Mouse (Mus musculus) heart, adult 8-10 months (tissue): Measurements from ENCODE around the gene Dab1. TPM values are rescaled to one million over a fixed set of nuclear protein-coding genes. Genes with fewer than 3 reads are reported as not detected.

Experiments
- DNase-seq: peaks from one replicate; pipeline ENCODE4 v3.0.0; 2022; ENCODE audit warnings: low spot score
- total RNA-seq, 4 experiments: library from RNA; stranded (reverse); gene quantifications; 2 replicates each; pipeline ENCODE4 v1.2.4; 2022

Gene Dab1
- total RNA-seq, 4 experiments from 2014 or later: 0.05 to 0.09 TPM; not detected in 2

DNA sequence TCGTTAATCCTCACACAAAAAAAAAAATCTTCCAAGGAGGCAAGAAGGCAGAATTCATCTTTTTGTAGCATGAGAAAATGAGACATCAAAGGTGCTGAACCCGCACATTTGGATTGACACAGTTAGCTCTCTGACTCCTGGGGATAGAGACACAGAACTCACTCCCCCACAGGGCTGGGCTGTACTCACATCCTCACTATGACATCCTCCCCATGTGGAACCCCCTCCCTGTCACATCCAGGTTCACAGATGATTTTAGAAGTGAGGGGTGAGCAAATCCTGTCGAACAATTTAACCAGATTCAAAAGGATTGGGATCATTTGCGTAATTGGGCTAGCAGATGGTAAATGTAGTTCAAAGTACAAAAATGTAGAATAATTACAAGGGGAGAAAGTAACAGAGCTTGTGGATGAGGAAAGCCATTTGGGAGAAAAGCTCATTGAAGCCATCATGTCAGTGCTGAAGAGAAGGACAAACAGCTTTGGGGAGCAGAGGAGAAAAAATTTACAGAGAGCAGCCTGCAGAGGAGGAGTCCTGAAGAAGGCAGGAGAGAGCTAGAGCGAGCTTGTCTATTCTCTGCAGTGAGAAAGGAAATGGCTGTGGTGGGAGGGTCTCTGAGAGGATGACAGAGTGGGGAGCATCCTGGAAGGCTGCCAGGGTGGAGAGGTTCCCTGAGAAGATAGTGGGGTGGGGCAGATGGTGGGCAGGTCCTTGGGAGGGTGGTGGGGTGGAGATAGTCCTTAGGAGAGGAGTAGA lies 890.2 kb downstream of the Dab1 start:
- DNase-seq: no peak

DNA sequence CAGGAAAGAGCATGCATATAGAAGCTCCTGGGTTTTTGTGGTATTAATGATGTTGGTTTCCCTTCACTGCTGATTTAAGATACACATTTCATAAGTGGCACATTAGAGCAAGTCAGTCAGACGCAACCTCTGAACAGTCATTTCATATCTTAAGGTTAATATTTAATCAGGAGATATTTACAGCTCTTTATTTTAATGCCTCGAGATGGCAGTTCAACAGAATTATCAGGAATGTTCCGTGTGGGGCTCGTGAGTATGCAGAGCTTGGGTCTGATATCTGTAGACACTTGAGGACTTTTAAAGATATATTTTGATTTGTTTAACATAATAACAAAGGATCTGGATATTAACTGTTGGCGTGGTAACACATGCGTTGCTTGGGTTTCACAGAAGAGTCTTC lies 892.7 kb downstream of the Dab1 start:
- DNase-seq: no peak

DNA sequence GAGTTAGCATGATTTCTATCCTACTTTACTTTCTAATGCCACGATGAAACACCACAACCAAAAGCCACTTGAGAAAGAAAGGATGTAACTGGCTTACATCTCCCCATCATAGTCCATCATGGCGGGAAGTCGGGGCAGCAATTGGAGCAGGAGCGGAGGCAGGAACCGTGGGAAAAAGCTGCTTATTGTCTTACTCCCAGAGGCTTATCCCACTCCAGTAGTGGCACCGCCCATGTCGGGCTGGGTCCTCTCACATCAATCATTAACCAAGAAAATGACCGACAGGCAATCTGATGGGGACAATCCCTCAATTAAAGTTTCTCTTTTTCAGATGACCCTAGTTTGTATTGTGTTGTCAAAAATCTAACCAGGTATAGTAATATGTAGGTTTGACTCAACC lies 893.4 kb downstream of the Dab1 start:
- no peak for DNase-seq

DNA sequence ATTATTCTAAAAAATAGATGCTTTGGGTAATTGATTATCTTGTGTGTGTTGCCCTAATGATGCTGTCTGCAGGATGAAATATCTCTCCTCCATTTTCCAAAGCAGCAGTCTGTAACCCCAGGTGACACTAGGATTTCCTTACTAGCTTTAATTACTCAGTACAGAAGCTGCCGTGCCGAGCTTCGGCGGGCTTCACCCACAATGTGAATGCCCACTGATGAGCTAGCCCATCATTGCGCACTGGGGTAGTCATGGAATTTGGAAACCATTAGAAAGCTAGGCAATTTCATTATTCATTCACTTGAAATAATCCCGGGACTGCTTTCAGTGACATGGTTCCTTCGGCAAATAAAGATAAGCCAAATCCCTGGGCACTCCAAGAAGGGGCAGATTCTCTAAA lies 894.5 kb downstream of the Dab1 start:
- DNase-seq: no peak

DNA sequence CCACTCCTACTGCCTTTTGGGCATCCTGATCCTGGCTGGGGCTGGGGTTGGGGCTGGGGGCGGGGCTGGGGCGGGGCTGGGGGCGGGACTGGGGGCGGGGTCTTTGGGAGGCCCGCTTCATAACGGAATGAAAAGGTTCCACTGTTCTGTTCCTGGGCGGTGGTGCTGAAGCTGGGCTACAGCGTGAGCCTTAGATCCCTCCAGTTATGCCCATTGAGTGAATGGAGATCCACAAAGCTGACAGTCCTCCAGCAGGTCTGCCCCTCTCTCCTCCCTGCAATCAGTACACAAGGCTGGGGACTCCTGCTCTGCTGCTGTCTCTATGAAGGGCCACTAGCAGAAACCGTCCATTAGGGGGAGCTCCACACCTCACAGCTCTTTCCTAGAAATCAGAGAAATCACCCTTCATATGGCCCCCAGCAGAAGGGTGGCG lies 895.4 kb downstream of the Dab1 start:
- DNase-seq: no peak

DNA sequence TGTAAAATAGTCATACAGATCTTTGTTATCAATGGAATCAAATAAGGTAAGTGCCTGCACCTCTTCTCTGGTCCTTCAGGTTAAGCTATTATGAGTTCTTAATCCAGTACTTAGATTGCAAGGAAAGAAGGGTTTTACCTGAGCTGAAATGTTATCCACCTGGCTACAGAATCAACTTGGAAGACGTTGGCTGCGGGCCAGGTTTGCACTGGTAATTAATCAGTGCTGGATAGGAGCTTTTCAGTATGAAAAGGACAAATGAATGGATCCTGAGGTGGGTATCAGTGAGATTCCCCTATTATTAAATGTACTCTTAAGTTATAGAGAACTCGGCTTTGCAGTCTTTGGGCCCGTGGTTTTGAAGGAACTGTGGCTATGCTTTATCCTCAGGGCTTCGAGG lies 896.5 kb downstream of the Dab1 start:
- DNase-seq: no peak

DNA sequence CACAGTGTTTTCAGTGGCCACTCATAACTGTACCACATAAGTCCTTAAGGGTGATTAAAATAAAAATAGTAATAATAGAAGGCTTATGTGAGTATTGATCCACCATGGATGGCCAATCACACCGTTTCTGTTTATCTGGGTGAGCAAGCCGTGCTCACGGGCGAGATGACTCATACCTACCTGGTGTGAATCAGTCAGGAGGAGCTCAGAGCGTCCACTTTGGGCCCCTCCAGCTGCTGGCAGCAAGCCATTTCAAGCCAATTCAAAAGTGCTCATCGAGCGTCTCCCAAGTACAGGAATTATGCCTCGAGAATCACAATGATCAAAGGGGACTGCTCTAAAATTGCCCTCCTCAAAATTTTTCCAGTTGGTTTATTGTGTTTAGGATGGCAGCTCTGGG lies 903.2 kb downstream of the Dab1 start:
- no peak for DNase-seq

DNA sequence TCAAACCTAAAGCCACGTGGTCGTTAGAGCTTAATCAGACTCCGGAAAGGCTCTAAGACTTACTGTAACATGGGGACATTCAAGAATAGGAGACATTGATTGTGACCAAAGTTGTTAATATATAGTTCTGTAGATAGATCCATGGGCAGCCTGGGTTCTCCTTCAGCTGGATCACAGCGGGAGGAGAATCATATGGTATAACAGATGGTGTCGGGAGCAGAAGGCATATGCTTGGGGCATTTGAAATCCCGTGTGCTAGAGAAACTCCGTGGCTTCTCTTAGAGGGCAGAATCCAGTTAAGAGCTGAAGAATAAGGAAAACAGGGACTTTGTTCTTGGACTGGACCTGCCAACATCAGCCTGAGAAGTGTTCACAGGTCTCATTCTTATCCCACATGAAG lies 904.6 kb downstream of the Dab1 start:
- DNase-seq: no peak

DNA sequence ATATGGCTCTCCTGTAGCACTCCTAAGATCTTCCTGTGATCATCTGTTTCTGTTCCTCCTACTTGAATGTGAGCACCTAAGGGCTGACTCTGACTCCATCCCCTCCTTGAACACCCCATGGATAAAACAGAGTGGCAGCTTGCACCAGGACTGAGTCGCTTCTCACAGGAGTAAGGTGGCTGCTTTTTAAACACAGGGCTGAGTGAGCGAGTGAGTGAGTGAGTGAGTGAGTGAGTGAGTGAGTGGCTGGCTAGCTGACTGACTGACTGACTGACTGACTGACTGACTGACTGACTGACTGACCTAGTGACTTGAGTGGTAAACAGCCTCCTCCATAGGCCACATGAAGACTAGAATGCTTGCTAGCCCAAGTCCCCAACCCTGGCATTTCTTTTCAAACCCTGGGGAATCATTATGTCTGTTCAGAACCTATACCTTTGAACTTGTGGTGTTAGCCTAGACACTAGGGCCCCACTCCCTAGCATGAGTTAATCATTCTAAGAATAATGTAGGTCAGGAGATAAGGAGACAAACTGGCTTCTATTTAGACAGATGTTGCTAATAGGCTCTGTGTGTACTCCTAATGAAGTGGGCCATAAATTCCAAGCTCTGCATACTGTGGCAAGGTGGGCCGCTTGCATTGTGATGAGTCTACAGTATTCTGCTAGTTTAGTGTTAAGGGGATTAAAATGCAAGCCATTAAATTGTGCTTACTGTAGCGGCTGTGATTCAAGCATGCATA lies 910.9 kb downstream of the Dab1 start:
- DNase-seq: no peak

DNA sequence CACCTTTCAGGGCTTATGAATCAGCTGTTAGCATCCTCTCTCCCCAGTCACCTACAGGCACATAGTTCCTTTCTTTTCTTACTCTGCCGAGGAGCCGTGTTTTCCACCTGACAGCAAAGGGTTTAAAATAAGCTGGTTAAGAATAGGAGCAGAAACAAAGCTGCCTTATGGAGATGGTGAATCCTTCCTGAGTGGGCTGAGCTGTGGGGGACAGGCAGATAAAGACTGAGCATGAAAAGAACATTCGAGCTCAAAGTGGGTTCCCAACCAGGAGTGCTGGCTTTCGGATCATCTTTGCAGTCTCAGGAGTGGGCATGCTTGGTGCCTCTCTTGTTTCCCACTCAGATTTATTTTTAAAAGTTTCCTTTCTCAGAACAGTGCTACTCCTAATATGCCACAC lies 913.7 kb downstream of the Dab1 start:
- DNase-seq: no peak

DNA sequence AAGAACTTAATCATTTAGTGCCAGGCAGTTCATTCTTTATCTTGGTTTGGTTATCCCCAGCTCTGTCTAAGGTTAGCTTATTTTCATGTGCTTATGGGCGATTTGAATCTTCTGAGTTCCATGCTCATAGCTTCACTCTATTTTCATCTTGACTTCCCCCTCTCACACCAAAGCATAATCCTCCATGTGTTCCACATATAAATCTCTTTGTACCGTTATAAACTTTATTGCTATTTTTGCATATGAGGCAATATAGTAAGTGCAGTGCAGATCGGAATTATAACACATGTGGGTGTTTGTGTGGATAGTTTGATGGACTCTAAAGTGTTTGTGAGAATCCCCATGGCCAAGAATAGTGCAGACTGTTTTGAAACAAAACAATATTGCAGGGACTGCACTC lies 919.3 kb downstream of the Dab1 start:
- no peak for DNase-seq

DNA sequence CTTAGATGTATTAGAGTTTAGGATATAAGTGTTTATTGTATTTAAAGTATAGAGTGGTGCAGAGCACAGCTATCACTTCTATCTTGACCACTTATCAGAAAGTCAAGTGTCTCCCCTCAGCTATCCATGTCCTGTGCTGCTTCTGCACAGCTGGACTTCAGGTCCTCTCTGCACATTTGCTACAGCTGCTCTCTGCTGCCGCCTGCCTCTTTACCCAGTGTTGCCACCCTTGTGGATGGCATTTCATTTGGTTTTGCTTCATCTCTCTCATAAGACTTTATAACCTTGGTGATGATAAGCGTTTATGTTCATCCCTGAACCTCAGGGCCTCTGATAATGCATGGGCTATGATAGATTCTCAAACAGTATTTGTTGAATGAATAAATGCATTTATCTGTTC lies 919.9 kb downstream of the Dab1 start:
- DNase-seq: no peak

DNA sequence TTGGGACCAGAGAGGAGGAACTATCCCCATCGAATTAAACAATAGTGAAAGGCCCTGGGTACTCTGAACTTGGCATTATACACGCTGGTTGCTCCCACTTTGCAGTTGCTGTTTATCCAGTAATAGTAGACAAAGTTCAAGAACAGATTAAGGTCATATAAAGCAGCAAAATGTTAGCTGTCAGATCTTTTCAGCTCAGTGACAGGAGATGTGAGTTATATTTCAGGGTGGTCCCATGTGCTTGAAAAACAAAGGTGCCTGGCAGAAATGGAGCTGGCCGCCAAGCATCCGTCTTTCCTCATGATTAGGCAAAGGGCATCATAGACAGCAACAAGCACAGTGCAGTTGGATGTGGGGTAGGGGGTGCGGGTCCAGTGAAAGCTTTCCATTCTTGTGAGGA lies 927.9 kb downstream of the Dab1 start:
- DNase-seq: no peak

DNA sequence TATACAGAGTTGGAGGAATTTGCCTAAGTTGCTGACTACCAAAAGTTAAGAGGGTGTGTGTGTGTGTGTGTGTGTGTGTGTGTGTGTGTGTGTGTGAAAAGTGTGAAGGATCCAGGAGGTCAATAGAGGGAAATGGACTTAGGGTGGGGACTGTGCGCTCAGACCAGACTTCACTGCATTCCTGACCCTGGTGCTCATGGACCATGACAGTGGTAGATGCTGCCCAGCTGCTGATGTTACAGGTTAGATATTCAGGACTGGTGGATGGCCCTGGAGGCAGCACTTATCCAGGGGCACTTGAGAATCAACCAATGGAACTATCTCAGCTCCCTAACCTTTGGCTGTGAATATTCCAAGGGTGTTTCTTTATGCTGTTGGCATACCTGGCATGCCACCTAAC lies 929.1 kb downstream of the Dab1 start:
- no peak for DNase-seq

DNA sequence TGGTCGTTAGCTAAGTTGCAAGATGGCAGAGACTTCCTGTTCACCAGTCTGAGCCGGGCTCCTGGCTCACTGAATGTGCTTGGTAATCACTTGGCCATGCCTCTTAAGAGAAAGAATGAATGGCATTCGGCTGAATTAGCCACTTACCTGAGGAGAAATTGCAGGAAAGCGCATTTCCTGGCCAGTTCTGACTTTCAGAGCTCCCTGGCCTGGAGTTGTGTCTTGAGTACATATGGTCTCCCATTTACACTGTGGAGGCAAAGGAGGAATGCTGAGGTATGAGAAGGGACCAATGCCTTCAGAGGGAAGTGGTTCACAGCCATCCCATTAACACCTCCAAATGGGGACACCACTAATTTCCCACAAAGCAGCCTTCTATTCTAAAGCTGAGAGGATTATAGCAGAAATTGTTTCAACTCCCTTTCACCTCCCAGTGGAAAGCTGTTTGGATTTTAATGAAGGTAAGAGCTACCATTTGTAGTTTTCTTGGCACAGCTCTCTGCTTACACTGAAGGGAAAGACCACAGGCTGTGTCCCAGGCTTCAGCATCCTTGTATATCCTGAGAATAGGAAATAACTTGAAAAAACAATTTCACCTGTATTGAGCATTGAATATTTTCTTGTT lies 931.5 kb downstream of the Dab1 start:
- no peak for DNase-seq

DNA sequence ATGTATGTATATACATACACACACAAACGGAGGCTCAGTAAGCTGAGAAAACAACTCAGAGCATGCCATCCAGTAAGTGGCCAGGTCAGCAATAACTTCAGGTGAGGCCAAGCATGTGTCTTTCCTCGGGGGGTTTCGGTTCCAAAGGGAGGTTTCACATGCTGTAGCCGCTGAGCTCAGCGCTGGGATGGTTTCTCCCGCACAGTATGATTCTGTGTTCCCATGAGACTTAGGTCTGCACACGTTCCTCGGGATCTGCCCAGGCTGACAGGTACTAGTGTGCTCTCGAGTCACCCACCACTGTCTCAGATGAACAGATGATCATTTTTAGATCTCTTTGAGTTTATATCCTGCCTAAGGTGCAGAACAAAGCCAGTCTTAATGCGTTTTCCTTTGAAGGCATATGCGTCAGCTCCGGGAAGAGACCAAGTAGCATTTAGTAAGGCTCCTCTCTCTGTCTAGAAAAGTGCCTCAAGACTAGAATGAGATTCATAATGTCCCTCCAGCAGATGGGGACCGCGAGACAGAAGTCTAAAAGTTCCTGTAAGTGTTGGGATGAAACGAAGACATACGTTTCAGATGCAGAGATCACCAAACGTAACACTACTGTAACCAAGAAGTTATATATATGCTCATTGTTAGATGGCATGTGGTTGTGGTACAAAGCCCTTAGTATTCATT lies 932.4 kb downstream of the Dab1 start:
- DNase-seq: no peak

DNA sequence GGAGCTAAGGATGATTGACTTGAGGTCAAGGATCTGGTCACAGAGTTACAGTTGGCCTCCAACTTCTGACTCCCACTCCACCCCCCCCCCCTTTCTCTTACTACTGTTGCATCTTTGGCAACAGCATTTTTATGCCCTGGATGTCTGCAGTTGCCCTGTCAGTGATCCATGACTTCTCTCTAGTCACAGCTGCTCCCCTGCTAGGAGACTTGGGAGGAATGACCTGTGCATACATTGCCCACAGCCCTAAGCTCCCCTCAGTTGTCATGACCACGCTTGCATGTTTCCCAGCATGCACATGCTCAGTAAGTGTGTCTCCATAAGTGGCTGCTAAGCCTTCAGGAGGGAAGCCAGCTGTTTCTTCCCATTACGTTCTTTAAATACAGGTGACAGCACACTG lies 936.2 kb downstream of the Dab1 start:
- no peak for DNase-seq

DNA sequence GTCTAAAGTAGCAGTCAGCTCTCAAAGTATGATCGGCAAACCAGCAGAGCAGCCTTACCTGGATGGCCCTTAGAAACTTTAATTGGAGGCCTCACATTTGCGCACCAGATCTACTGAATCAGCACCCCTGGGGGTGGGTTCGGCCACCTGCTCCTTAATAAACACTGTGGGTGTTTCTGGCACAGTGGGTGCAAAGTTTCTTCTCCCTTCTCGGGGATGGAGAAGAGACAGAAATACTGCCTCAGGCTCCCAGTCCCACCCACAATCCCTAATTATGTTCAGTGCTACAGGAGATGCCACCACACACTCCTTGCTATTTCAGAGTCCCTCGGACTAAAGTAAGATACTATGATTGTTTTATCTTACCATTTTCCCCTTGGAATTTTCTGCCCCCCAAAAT lies 944.4 kb downstream of the Dab1 start:
- DNase-seq: no peak

DNA sequence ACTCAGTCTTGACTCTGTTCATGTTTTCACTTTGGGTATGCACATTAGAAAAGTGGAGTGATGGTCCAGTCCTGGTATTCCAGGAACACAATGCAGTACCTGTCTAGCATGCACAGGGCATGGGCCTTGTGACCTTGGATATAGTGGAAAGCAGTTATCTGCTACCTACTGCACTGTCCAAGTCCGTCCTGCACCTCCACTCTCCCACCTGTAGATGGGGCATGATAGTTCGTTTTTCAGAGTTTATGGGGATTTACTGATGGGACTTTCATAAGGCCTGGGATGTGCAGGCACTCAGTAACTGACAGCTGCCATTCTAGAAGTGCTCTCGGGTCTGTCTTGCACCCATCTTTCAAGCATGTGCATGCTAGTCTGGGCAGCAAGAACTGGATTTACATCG lies 951.4 kb downstream of the Dab1 start:
- no peak for DNase-seq

DNA sequence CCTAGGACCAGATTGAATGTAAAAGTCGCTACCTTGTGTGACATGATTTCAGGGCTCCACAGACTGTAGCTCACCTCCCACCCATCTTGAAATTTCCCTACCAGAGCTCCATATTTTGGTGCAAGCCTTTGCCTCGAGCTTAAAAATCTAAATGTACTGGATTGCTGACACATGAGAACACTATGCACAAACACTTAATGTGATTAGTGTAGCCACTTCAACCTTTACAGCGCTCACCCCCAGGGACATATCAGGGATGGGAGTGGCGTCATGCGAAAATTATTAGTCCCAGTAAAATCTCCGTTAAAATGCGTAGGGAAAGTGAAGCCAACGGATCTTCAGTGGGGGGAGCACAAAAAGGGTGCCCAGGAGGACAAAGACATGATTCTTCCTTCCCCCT lies 953.3 kb downstream of the Dab1 start:
- no peak for DNase-seq

DNA sequence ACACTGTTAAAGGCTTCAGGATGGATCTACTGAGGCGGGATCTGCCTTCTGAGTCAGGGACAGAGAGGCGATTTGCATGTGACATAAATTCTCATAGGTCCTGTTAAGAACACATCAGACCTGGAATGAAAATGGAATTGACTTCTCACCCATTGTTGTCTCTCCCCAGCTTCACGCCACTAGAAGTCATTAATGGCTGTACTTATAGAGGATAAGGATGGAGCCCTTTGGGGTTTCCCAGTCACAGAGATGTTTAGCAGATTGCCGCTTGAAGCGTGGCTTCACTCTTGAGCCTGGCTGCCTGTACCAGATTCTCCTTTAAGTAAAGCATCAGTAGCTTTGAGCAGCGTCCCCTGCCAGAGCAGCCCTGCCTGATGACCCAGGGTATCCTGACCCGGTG lies 954.3 kb downstream of the Dab1 start:
- DNase-seq: no peak

DNA sequence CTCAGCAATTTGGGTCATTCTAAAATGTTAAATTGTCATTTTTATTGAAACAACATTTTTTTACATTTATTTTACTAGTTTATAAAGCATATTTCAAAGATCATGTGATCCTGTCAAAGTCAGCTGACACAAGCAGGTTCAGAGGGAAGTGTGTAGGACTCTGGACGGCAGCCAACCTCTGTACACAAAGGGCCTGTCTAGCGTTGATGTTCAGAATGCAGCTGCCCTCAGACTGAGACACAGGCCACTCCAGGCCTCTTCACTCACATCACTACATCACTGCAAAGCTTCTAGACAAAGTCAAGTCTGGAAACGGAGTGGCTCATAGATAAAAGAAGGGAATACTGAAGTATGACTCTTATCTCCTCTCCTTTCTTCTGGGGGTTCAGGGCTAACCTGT lies 959.2 kb downstream of the Dab1 start:
- DNase-seq: no peak
